Mouse (Mus musculus) CD4-positive naive resting alpha-beta T cell, adult 76 days (primary cell): ENCODE measurements around the gene Trmu. TPM values are rescaled to one million over a fixed set of nuclear protein-coding genes. Genes with fewer than 3 reads are reported as not detected.

Experiments
- total RNA-seq: library from RNA; stranded (reverse); gene quantifications from one replicate; pipeline ENCODE4 v1.2.4, GENCODE M21; 2023

Trmu gene
- total RNA-seq = 26.1 TPM

DNA sequence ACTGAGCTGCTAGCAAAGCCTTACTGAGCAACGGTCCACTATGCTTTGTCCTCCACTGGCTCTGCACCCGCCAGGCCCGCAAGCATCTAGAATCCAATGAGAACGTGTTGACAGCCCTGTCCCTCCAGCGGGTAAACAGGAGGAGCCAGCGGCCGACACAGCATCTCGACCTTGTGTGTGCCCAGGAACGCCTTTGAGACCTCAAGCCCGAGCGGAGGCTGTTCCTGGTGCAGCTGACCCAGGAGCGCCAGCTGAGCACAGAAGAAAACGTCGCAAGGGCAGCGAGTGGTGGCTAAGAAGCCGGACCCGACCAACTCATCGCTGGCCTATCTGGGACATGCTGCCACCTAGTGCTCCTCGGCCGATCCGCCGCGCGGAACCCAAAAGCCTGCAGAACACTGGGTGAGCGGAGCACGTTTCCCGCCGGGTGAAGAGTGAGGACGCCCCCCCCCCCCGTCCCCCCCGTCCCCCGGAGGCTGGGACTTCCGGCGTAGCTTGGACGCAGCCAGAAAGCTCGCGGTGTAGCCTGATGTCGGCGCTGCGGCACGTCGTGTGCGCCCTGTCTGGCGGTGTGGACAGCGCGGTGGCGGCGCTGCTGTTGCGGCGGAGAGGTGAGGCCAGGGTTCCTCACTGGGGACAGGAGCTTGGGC is at the start of gene Trmu:
Gene Trmu, plus strand, starts transcription at position 465 of the 650 bp plus-strand sequence.

DNA sequence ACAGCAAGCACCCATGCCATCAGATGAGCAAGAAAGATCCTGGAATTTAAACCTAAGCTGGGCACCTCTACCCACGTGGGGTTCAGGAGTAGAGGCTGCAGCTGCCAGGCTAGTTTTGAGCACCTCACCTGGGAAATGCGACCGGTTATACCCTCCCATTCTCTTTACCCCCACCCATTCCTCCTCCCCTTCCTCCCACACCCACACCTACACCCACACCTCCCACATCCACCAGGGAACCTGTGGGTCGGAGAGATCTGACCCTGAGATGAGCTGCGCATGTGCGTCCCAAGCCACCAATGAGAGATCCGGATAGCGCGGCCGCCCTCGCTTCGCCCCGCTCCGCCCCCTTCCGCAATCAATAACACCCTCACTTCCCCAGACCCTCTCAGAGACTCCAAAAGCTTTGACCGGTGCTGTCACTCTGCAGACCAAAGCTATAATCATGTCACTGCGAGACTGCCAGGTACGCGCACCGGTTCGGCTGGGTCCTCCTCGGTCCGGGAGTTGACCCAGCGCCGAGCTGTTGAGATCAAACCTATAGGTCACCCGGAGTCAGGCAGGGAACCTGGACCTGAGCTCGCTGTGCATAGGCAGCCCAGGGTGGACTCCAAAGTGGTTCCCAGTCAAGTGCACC is 47.0 kb upstream of the Trmu start, which contains the start of gene Ttc38:
Gene Ttc38, plus strand, starts transcription at position 353 of the 637 bp plus-strand sequence.

GRCm38 (mm10) chr15:85859490-85860031 is 19.6 kb upstream of the Trmu start, which contains the start of gene Gtse1:
Gene Gtse1 (plus strand): TSS chr15:85859745.

Other genes with a start within 250 kb of the Trmu start
- gene Ppara, start 144.3 kb upstream of the Trmu start, total RNA-seq = not detected
- gene Cdpf1, start 67.6 kb upstream of the Trmu start, total RNA-seq = 25.5 TPM
- gene Pkdrej, start 57.6 kb upstream of the Trmu start, total RNA-seq = not detected
- gene Ttc38, start 47.0 kb upstream of the Trmu start, total RNA-seq = 17.5 TPM
- 3.3 TPM for gene Gtse1, start 19.6 kb upstream of the Trmu start, total RNA-seq
- gene Celsr1, start 154.5 kb downstream of the Trmu start, total RNA-seq = 28.4 TPM
- gene Gramd4, start 178.4 kb downstream of the Trmu start, total RNA-seq = 117 TPM